Comparison of ENCODE assay signal across 8 mouse cellular contexts in the genomic region with DNA sequence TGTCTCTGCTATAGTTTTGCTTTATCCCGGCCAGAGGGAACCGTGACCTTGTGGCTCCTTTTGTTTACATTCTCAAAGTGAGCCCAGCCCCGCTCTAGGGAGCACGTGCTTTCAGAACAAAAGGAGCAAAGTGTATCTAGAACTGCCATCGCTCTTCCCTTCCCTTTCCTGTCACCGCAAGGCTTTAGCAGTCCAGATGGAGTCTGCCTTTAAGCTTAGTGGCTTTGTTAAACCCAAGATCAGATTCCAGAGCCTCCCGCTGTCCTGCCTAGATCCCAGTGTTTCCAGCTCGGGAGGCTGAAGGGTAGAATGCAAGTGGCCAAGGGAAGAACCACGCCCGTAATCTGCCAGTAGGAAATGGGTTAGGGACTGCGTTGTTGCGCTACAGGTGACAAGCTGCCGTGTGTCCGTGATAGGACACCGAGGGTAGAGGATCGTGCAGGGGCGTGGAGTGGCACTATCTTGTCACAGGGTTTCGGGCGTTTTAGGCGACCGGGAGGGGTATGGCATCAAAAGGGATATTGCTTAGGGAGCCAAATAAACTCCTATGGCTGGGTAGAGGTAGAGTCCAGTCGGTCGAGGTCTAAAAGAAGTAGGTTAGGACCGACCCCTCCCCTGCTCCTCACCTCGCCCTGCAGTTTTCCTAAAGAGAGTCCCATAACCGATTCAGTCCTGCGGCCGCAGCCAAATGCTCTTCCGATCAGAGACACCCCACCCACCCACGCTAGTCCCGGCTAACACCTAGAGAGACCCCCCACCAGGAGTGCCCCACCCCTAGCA. TPM values are rescaled to one million over a fixed set of nuclear protein-coding genes. Genes with fewer than 3 reads are reported as not detected.
DNase-seq lines count a peak whose midpoint lies in the region; ATAC-seq and TF ChIP-seq lines count a peak whose summit lies in the region.

No protein-coding gene starts in this region.

- peak overlapping the region; percentile 84 for H3K4me2 ChIP-seq in embryonic facial prominence, embryonic 12.5 days (replicated peaks)
- peak overlapping the region; percentile 96 for H3K4me2 ChIP-seq in liver, embryonic 14.5 days (ENCODE audit: low read depth)
- peak overlapping the region; percentile 84 for H3K4me2 ChIP-seq in neural tube, embryonic 12.5 days (replicated peaks)

- H3K4me1 ChIP-seq in embryonic facial prominence, embryonic 12.5 days, result peaks cover 6% of the 10 kb centered on the region; the same call in 1 of the 2 replicates
- H3K4me1 ChIP-seq in liver, embryonic 14.5 days (replicated peaks; ENCODE audit: control insufficient read depth in 2 of 2, insufficient read depth in 2 of 2, low read length in 1 of 2), result peaks cover 10 to 17% of the 10 kb centered on the region in 2 experiments
- H3K4me1 ChIP-seq in neural tube, embryonic 12.5 days, result peaks cover 30% of the 10 kb centered on the region

- H3K27ac ChIP-seq in embryonic facial prominence, embryonic 12.5 days, result peak overlapping the region; percentile 94
- H3K27ac ChIP-seq in liver, embryonic 14.5 days, result peak overlapping the region; percentile 3; the same call in 1 of the 2 replicates
- H3K27ac ChIP-seq in neural tube, embryonic 12.5 days, result peak overlapping the region; percentile 94

- peak; percentile 42 for DNase-seq in ovary, postnatal 36 days (ENCODE audit: low spot score)
- no peak for DNase-seq in ovary, postnatal 14 days (ENCODE audit: low spot score)
- DNase-seq in heart, postnatal 36 days, result peak; percentile 31 to 49
- no peak for DNase-seq in liver, embryonic 14.5 days (ENCODE audit: low read depth in 3 of 3, low spot score in 3 of 3)
- DNase-seq in right cerebral cortex, adult 18-20 months, result no peak
- no peak for DNase-seq in adrenal gland, adult 18-20 months (ENCODE audit: low spot score in 2 of 2)

- H3K9ac ChIP-seq in embryonic facial prominence, embryonic 12.5 days, result peak overlapping the region; percentile 59
- H3K9ac ChIP-seq in liver, embryonic 14.5 days (replicated peaks), result peak overlapping the region; percentile 41
- peak overlapping the region; percentile 98 for H3K9ac ChIP-seq in neural tube, embryonic 12.5 days

- peaks cover 18% of the 10 kb centered on the region for H3K36me3 ChIP-seq in embryonic facial prominence, embryonic 12.5 days
- H3K36me3 ChIP-seq in liver, embryonic 14.5 days (replicated peaks; ENCODE audit: control insufficient read depth, insufficient read depth, low read depth), result peaks cover 23% of the 10 kb centered on the region
- H3K36me3 ChIP-seq in neural tube, embryonic 12.5 days, result peaks cover 18% of the 10 kb centered on the region

- no peaks in the 10 kb centered on the region for H3K27me3 ChIP-seq in embryonic facial prominence, embryonic 12.5 days
- H3K27me3 ChIP-seq in liver, embryonic 14.5 days (ENCODE audit: control insufficient read depth, insufficient read depth, low read length), result no peaks in the 10 kb centered on the region
- no peaks in the 10 kb centered on the region for H3K27me3 ChIP-seq in neural tube, embryonic 12.5 days (replicated peaks)

- no peak; the same call in 1 of the 2 replicates for ATAC-seq in embryonic facial prominence, embryonic 12.5 days (ENCODE audit: insufficient number of reproducible peaks, insufficient read depth, low FRiP score, low TSS enrichment)
- peak; percentile 49 for ATAC-seq in liver, embryonic 14.5 days (ENCODE audit: insufficient read depth)
- ATAC-seq in neural tube, embryonic 12.5 days (ENCODE audit: low FRiP score, low read depth), result peak; percentile 23

- peak overlapping the region; percentile 85 for H3K4me3 ChIP-seq in embryonic facial prominence, embryonic 12.5 days
- peak overlapping the region; percentile 80 to 92 for H3K4me3 ChIP-seq in liver, embryonic 14.5 days (ENCODE audit: insufficient read depth in 1 of 2, low read depth in 2 of 2, low read length in 2 of 2)
- peak overlapping the region; percentile 96 for H3K4me3 ChIP-seq in neural tube, embryonic 12.5 days

- no peaks in the 10 kb centered on the region for H3K9me3 ChIP-seq in embryonic facial prominence, embryonic 12.5 days
- H3K9me3 ChIP-seq in liver, embryonic 14.5 days (ENCODE audit: control insufficient read depth, low read length), result no peaks in the 10 kb centered on the region
- H3K9me3 ChIP-seq in neural tube, embryonic 12.5 days, result no peaks in the 10 kb centered on the region

- WGBS in embryonic facial prominence, embryonic 12.5 days, result under 1% methylated on average over 31 of the region's 31 CpGs
- under 1% methylated on average over 31 of the region's 31 CpGs for whole genome bisulfite sequencing in liver, embryonic 14.5 days (ENCODE audit: insufficient replicate concordance)
- 1% methylated on average over 31 of the region's 31 CpGs for whole genome bisulfite sequencing in neural tube, embryonic 12.5 days

- no peak for TF ChIP-seq CTCF in liver, embryonic 14.5 days (IDR thresholded peaks at IDR 0.05; ENCODE audit: low read depth)

- no peak for TF ChIP-seq EP300 in liver, embryonic 14.5 days (IDR thresholded peaks at IDR 0.05; ENCODE audit: low read depth)

- intact Hi-C loops in heart, postnatal 36 days (cut with DNase I), result no loop called here

RNA-seq across cellular contexts. Expression of a gene that starts 0.5 kb away (rescaled TPM):
- polyA plus RNA-seq in embryonic facial prominence, embryonic 12.5 days (2016; fragmentation: Nextera tagmentation; extraction: Ambion mirVana), result 2,563 and 2,644 TPM in 2 replicates
- total RNA-seq in heart, postnatal 36 days (2021), result 10 to 100 TPM; 28.4 to 28.9 TPM
- 46.2 and 104 TPM in 2 replicates for polyA plus RNA-seq in liver, embryonic 14.5 days (2012; rRNA removed)
- 404 and 464 TPM in 2 replicates for polyA plus RNA-seq in liver, embryonic 14.5 days (2014; fragmentation: Nextera tagmentation; extraction: Ambion mirVana)
- polyA plus RNA-seq in neural tube, embryonic 12.5 days (2016; fragmentation: Nextera tagmentation; extraction: Ambion mirVana), result 4,894 and 4,994 TPM in 2 replicates
- 10 to 100 TPM; 24.8 to 25.6 TPM for total RNA-seq in adrenal gland, adult 18-20 months (2021)

RNA-seq across cellular contexts. Expression of a gene that starts 28.9 kb away (rescaled TPM):
- 3.3 and 3.4 TPM in 2 replicates for polyA plus RNA-seq in embryonic facial prominence, embryonic 12.5 days (2016; fragmentation: Nextera tagmentation; extraction: Ambion mirVana)
- total RNA-seq in heart, postnatal 36 days (2021), result 10 to 100 TPM; 19.0 to 24.0 TPM
- polyA plus RNA-seq in liver, embryonic 14.5 days (2012; rRNA removed), result 4.1 and 5.7 TPM in 2 replicates
- polyA plus RNA-seq in liver, embryonic 14.5 days (2014; fragmentation: Nextera tagmentation; extraction: Ambion mirVana), result 1.9 and 2.3 TPM in 2 replicates
- 7.4 and 8.9 TPM in 2 replicates for polyA plus RNA-seq in neural tube, embryonic 12.5 days (2016; fragmentation: Nextera tagmentation; extraction: Ambion mirVana)
- 10 to 100 TPM; 22.2 to 30.2 TPM for total RNA-seq in adrenal gland, adult 18-20 months (2021)

RNA-seq across cellular contexts. Expression of a gene that starts 43.2 kb away (rescaled TPM):
- 11.6 and 13.1 TPM in 2 replicates for polyA plus RNA-seq in embryonic facial prominence, embryonic 12.5 days (2016; fragmentation: Nextera tagmentation; extraction: Ambion mirVana)
- under 1 TPM in 1 of 2 experiments, not detected in 1; 0.22 TPM for total RNA-seq in heart, postnatal 36 days (2021)
- 13.5 and 21.0 TPM in 2 replicates for polyA plus RNA-seq in liver, embryonic 14.5 days (2012; rRNA removed)
- polyA plus RNA-seq in liver, embryonic 14.5 days (2014; fragmentation: Nextera tagmentation; extraction: Ambion mirVana), result 7.6 and 10.2 TPM in 2 replicates
- polyA plus RNA-seq in neural tube, embryonic 12.5 days (2016; fragmentation: Nextera tagmentation; extraction: Ambion mirVana), result 8.1 and 8.9 TPM in 2 replicates
- total RNA-seq in adrenal gland, adult 18-20 months (2021), result under 1 TPM; 0.48 to 0.56 TPM

Comparison
In these comparisons a context has a peak if more than half of its experiments do, and no peak if none do; other contexts are left out.
1. DNase-seq: peak in ovary, postnatal 36 days (single experiment) and heart, postnatal 36 days (2 of 2); none in ovary, postnatal 14 days (single experiment), liver, embryonic 14.5 days (0 of 3), right cerebral cortex, adult 18-20 months (single experiment) and adrenal gland, adult 18-20 months (0 of 2).
2. H3K27ac ChIP-seq: peak in every context shown above with its lines; median percentile 94 in embryonic facial prominence, embryonic 12.5 days; 94 in neural tube, embryonic 12.5 days; 3 in liver, embryonic 14.5 days.
3. H3K9ac ChIP-seq: peak in every context shown above with its lines; median percentile 98 in neural tube, embryonic 12.5 days; 59 in embryonic facial prominence, embryonic 12.5 days; 41 in liver, embryonic 14.5 days.
4. Peak in every context shown above with its lines, with median percentiles within 50 percentile points of each other: H3K4me2 ChIP-seq and H3K4me3 ChIP-seq.